Mouse (Mus musculus) intestine, embryonic 14.5 days (tissue): Measurements from ENCODE around the gene Rxfp2. TPM values are rescaled to one million over a fixed set of nuclear protein-coding genes. Genes with fewer than 3 reads are reported as not detected.
A peak's percentile ranks its signal among the peaks of the same experiment; 100 is the strongest.

Experiments
- ATAC-seq: fragments of 200-750 bp; cut with Nextera tagmentation; replicated peaks from 2 replicates; pipeline ENCODE4 v1.8.0; 2017; ENCODE audit warnings: low read depth, moderate number of reproducible peaks, moderate TSS enrichment, moderate library complexity; ENCODE audit not compliant: low FRiP score, low TSS enrichment
- DNase-seq: peaks from one replicate; pipeline ENCODE4 v3.0.0-alpha.2; 2018; ENCODE audit warnings: low spot score
- H3K27ac ChIP-seq: fragments of 300-500 bp; sonication (generic); 2 replicates; pipeline ENCODE4 v1.5.1; 2014; ENCODE audit warnings: low read depth, mild to moderate bottlenecking, control low read depth
- H3K27me3 ChIP-seq: fragments of 300-500 bp; sonication (generic); replicated peaks from 2 replicates; pipeline ENCODE4 v1.6.1; 2014; ENCODE audit warnings: low read length, control low read depth; ENCODE audit not compliant: control insufficient read depth, insufficient read depth
- H3K36me3 ChIP-seq: fragments of 300-500 bp; sonication (generic); 2 replicates; pipeline ENCODE4 v1.6.1; 2014; ENCODE audit warnings: low read length, control low read depth; ENCODE audit not compliant: control insufficient read depth, insufficient read depth
- H3K4me1 ChIP-seq: fragments of 300-500 bp; sonication (generic); replicated peaks from 2 replicates; pipeline ENCODE4 v1.6.1; 2014; ENCODE audit warnings: low read length, control low read depth, mixed read lengths; ENCODE audit not compliant: control insufficient read depth, insufficient read depth
- H3K4me2 ChIP-seq: fragments of 300-500 bp; sonication (generic); 2 replicates; pipeline ENCODE4 v1.6.1; 2014; ENCODE audit warnings: low read length
- H3K4me3 ChIP-seq: fragments of 300-500 bp; sonication (generic); 2 replicates; pipeline ENCODE4 v1.5.1; 2014; ENCODE audit warnings: low read depth, low read length, control low read depth, mixed read lengths
- H3K9ac ChIP-seq: fragments of 300-500 bp; sonication (generic); 2 replicates; pipeline ENCODE4 v1.6.1; 2014; ENCODE audit warnings: mild to moderate bottlenecking, low read length
- H3K9me3 ChIP-seq: fragments of 300-500 bp; sonication (generic); 2 replicates; pipeline ENCODE4 v1.6.1; 2016; ENCODE audit warnings: low read length, control low read depth; ENCODE audit not compliant: control insufficient read depth
- WGBS: fragments of 180-500 bp; shearing (Covaris S2); extraction: QIAGEN DNeasy Blood & Tissue Kit; methylation state at CpG from one replicate; pipeline ENCODE4 v1.1.7; 2014; 5-methylcytosine and 5-hydroxymethylcytosine counted together
- polyA plus RNA-seq: library from polyadenylated mRNA; unstranded; fragments of >200 nt; fragmentation: Nextera tagmentation; extraction: Ambion mirVana; gene quantifications from 2 replicates; pipeline ENCODE4 v1.2.1, GENCODE M21; 2014

The Rxfp2 gene
- polyA plus RNA-seq, 1 experiment from 2014 or later, result 0.35 TPM

GRCm38 (mm10) chr5:150016861-150017260 lies 1.6 kb upstream of the Rxfp2 start:
- DNase-seq, result no peak
- H3K27ac ChIP-seq, result no peak overlapping the region
- no peaks in the 10 kb centered on the region for H3K36me3 ChIP-seq
- no peak overlapping the region for H3K9ac ChIP-seq
- H3K27me3 ChIP-seq, result no peaks in the 10 kb centered on the region
- H3K4me3 ChIP-seq, result no peak overlapping the region
- no peaks in the 10 kb centered on the region for H3K9me3 ChIP-seq
- no peak overlapping the region for H3K4me2 ChIP-seq
- 34% methylated on average over 10 of the region's 10 CpGs for WGBS
- no peak for ATAC-seq
- H3K4me1 ChIP-seq, result 0 out of 2 replicates have a peak, but pooled peaks cover 3% of the 10 kb centered on the region

DNA sequence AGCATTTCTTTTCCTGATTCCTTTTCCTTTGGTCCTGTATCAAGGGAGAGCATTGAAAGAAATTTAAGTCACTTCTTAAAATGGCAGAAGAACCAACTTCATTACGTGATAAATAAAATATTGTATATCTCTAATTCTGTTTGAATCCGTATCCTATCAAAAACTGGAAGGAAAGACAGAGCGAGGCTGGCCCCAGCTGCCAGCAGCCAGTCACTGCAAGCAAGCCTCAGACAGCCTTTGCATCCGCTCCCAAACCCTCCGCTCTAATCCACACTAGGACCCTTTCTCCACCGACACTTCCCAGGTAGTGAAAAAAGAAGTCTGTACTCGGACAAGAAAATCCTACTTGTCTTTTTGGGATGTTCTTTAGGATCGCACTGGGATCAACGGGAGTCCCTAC lies 803 bp upstream of the Rxfp2 start:
- 0 out of 2 replicates have a peak, but pooled peaks cover 3% of the 10 kb centered on the region for H3K4me1 ChIP-seq
- H3K9ac ChIP-seq, result no peak overlapping the region
- H3K36me3 ChIP-seq, result no peaks in the 10 kb centered on the region
- no peak overlapping the region for H3K4me3 ChIP-seq
- DNase-seq, result no peak
- H3K27ac ChIP-seq, result no peak overlapping the region
- no peaks in the 10 kb centered on the region for H3K27me3 ChIP-seq
- H3K4me2 ChIP-seq, result no peak overlapping the region
- ATAC-seq, result no peak
- WGBS, result 64% methylated on average over 9 of the region's 9 CpGs
- H3K9me3 ChIP-seq, result no peaks in the 10 kb centered on the region

DNA sequence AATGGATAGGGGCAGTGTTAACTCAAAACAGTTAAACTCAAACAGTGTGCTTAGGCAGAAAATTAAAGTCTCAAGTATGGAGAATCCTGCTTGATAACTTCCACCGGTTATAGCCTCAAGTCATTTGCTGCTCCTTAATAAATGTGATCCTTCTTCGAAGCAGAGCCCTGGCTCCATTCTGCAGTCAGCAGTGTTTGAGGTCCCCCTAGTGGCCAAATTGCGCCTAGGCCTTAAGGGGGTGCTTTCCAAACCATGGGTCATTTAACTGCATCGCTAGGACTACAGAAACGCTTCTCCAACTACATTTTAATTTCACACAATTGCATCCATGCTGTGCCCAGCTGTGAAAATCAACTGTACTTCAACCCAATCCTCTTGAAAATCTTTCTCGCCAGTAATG lies 2.4 kb downstream of the Rxfp2 start:
- DNase-seq (peak; percentile 94), ATAC-seq (peak; percentile 72)
- 5% methylated on average over 6 of the region's 6 CpGs for WGBS
- H3K9ac ChIP-seq, result no peak overlapping the region
- H3K4me3 ChIP-seq, result no peak overlapping the region
- H3K36me3 ChIP-seq, result no peaks in the 10 kb centered on the region
- peaks cover 2% of the 10 kb centered on the region; the same call in 1 of the 2 replicates for H3K9me3 ChIP-seq
- no peak overlapping the region for H3K27ac ChIP-seq
- H3K27me3 ChIP-seq, result no peaks in the 10 kb centered on the region
- no peak overlapping the region for H3K4me2 ChIP-seq
- 0 out of 2 replicates have a peak, but pooled peaks cover 3% of the 10 kb centered on the region for H3K4me1 ChIP-seq

- Histone ChIP-seq H3K9me3 (peaks cover 2% of the 10 kb centered on the region; the same call in 1 of the 2 replicates), H3K9ac (no peak overlapping the region), H3K4me2 (no peak overlapping the region), H3K4me3 (no peak overlapping the region), H3K4me1 (0 out of 2 replicates have a peak, but pooled peaks cover 3% of the 10 kb centered on the region), H3K36me3 (no peaks in the 10 kb centered on the region), H3K27me3 (no peaks in the 10 kb centered on the region), H3K27ac (no peak overlapping the region)
- 79% methylated on average over 4 of the region's 4 CpGs for WGBS
- ATAC-seq (no peak), DNase-seq (no peak)
Measured at GRCm38 (mm10) chr5:150021805-150022204, 3.3 kb downstream of the Rxfp2 start.

- ATAC-seq, result no peak
- no peak overlapping the region for H3K4me2 ChIP-seq
- H3K36me3 ChIP-seq, result no peaks in the 10 kb centered on the region
- H3K27me3 ChIP-seq, result no peaks in the 10 kb centered on the region
- no peak overlapping the region for H3K9ac ChIP-seq
- no peak for DNase-seq
- peaks cover 2% of the 10 kb centered on the region; the same call in 1 of the 2 replicates for H3K9me3 ChIP-seq
- no peak overlapping the region for H3K27ac ChIP-seq
- WGBS, result 83% methylated on average over 18 of the region's 18 CpGs
- H3K4me1 ChIP-seq, result no peaks in the 10 kb centered on the region
- no peak overlapping the region for H3K4me3 ChIP-seq
Measured at GRCm38 (mm10) chr5:150022556-150022955, 4.1 kb downstream of the Rxfp2 start.

- Histone ChIP-seq H3K9ac (no peak overlapping the region), H3K27ac (no peak overlapping the region), H3K36me3 (no peaks in the 10 kb centered on the region), H3K9me3 (peaks cover 2% of the 10 kb centered on the region; the same call in 1 of the 2 replicates), H3K4me2 (no peak overlapping the region), H3K27me3 (no peaks in the 10 kb centered on the region), H3K4me3 (no peak overlapping the region), H3K4me1 (no peaks in the 10 kb centered on the region)
- no peak for DNase-seq
- no peak for ATAC-seq
- WGBS, result 90% methylated on average over 6 of the region's 6 CpGs
Measured at GRCm38 (mm10) chr5:150023476-150023875, 5.0 kb downstream of the Rxfp2 start.

- Histone ChIP-seq H3K9me3 (peaks cover 2% of the 10 kb centered on the region; the same call in 1 of the 2 replicates), H3K27ac (no peak overlapping the region), H3K27me3 (no peaks in the 10 kb centered on the region), H3K4me3 (no peak overlapping the region), H3K9ac (no peak overlapping the region), H3K4me1 (no peaks in the 10 kb centered on the region), H3K36me3 (no peaks in the 10 kb centered on the region), H3K4me2 (no peak overlapping the region)
- ATAC-seq (no peak), DNase-seq (no peak)
- WGBS, result 83% methylated on average over 2 of the region's 2 CpGs
Measured at GRCm38 (mm10) chr5:150024188-150024587, 5.7 kb downstream of the Rxfp2 start.

DNA sequence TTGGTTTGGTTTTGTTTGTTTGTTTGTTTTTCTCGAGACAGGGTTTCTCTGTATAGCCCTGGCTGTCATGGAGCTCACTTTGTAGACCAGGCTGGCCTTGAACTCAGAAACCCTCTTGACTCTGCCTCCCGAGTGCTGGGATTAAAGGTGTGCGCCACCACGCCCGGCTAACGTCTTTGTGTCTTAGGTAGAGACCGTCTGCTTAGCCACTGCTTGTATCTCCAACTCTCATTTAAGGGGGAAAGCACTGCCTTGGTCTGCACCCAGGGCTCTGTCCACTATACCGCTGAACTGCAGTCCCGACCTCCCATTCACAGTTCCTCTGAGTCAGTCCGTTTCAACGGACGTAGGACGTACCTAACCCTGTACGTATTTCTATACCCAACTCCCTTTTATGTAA lies 6.4 kb downstream of the Rxfp2 start:
- Histone ChIP-seq H3K27me3 (no peaks in the 10 kb centered on the region), H3K9ac (no peak overlapping the region), H3K36me3 (no peaks in the 10 kb centered on the region), H3K4me3 (no peak overlapping the region), H3K27ac (no peak overlapping the region), H3K9me3 (peaks cover 2% of the 10 kb centered on the region; the same call in 1 of the 2 replicates), H3K4me1 (no peaks in the 10 kb centered on the region), H3K4me2 (no peak overlapping the region)
- DNase-seq (no peak), ATAC-seq (no peak)
- 93% methylated on average over 14 of the region's 14 CpGs for WGBS

DNA sequence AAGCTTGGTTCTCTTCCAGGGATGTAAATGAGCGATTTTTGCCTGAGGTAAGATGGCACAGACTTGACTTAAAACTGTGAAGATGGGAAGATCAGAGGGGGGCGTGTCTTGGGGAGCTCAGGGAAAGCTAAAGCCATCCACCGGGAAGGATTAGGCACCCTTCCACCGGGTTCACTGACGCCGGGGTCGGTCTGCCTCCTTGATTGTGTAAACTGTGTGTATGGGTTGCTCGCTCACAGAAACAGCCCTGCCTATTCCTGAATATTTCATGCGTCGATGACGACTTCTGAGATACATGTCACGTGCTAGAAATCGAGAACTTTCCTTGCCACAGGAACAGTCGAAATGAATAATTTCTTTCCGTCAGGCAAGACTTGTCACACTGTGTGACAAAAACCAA lies 6.9 kb downstream of the Rxfp2 start:
- Histone ChIP-seq H3K4me2 (no peak overlapping the region), H3K9me3 (peaks cover 2% of the 10 kb centered on the region; the same call in 1 of the 2 replicates), H3K9ac (no peak overlapping the region), H3K4me3 (no peak overlapping the region), H3K27ac (no peak overlapping the region), H3K27me3 (no peaks in the 10 kb centered on the region), H3K36me3 (no peaks in the 10 kb centered on the region), H3K4me1 (no peaks in the 10 kb centered on the region)
- no peak for ATAC-seq
- 88% methylated on average over 15 of the region's 15 CpGs for WGBS
- no peak for DNase-seq
